Mouse (Mus musculus) heart, postnatal 0 days (tissue): Measurements from ENCODE around the gene Sec14l2. TPM values are rescaled to one million over a fixed set of nuclear protein-coding genes. Genes with fewer than 3 reads are reported as not detected.

Source experiments
- ATAC-seq: fragments of 200-750 bp; cut with Nextera tagmentation; 2 replicates; pipeline ENCODE4 v1.8.0; 2017; ENCODE audit warnings: low read depth, moderate number of reproducible peaks, moderate library complexity; ENCODE audit not compliant: insufficient read depth
- DNase-seq: peaks from one replicate; pipeline ENCODE4 v3.0.0-alpha.2; 2016; ENCODE audit warnings: low spot score
- H3K27ac ChIP-seq: fragments of 300-500 bp; sonication (generic); 2 replicates; pipeline ENCODE4 v1.5.1; 2014; ENCODE audit warnings: low read depth, mild to moderate bottlenecking
- H3K27me3 ChIP-seq: fragments of 300-500 bp; sonication (generic); 2 replicates; pipeline ENCODE4 v1.6.1; 2014; ENCODE audit warnings: low read length, mixed read lengths; ENCODE audit not compliant: control insufficient read depth, insufficient read depth
- H3K36me3 ChIP-seq: fragments of 300-500 bp; sonication (generic); replicated peaks from 2 replicates; pipeline ENCODE4 v1.6.1; 2014; ENCODE audit warnings: low read length, mixed read lengths; ENCODE audit not compliant: control insufficient read depth, insufficient read depth
- H3K4me1 ChIP-seq: fragments of 300-500 bp; sonication (generic); 2 replicates; pipeline ENCODE4 v1.6.1; 2014; ENCODE audit warnings: antibody characterized with exemption; ENCODE audit not compliant: control insufficient read depth, insufficient read depth
- H3K4me2 ChIP-seq: fragments of 300-500 bp; sonication (generic); 2 replicates; pipeline ENCODE4 v1.6.1; 2014; ENCODE audit warnings: low read depth, mild to moderate bottlenecking, low read length, moderate library complexity
- H3K4me3 ChIP-seq: fragments of 300-500 bp; sonication (generic); 2 replicates; pipeline ENCODE4 v1.5.1; 2014; ENCODE audit warnings: low read depth, low read length
- H3K9ac ChIP-seq: fragments of 300-500 bp; sonication (generic); replicated peaks from 2 replicates; pipeline ENCODE4 v1.6.1; 2014; ENCODE audit warnings: low read depth, low read length, mixed read lengths
- H3K9me3 ChIP-seq: fragments of 300-500 bp; sonication (generic); replicated peaks from 2 replicates; pipeline ENCODE4 v1.6.1; 2016; ENCODE audit warnings: low read length; ENCODE audit not compliant: control insufficient read depth
- CTCF ChIP-seq: IDR thresholded peaks from 2 replicates; pipeline ENCODE4 v1.5.1; 2016; ENCODE audit warnings: antibody characterized with exemption, control low read depth, low read depth
- EP300 ChIP-seq: IDR thresholded peaks from 2 replicates; pipeline ENCODE4 v1.6.1; 2016; ENCODE audit warnings: antibody characterized with exemption, low read depth
- WGBS: fragments of 180-500 bp; shearing (Covaris S2); extraction: QIAGEN DNeasy Blood & Tissue Kit; methylation state at CpG from one replicate; pipeline ENCODE4 v1.1.7; 2014; 5-methylcytosine and 5-hydroxymethylcytosine counted together
- polyA plus RNA-seq: library from polyadenylated mRNA; unstranded; fragments of >200 nt; fragmentation: Nextera tagmentation; extraction: Ambion mirVana; gene quantifications from 2 replicates; pipeline ENCODE4 v1.2.1, GENCODE M21; 2015
- total RNA-seq: library from RNA; depleted of rRNA; stranded (reverse); fragments of >200 nt; gene quantifications from 2 replicates; pipeline ENCODE4 v1.2.3, GENCODE M21; 2014; ENCODE audit warnings: low replicate concordance

Gene Sec14l2
- total and polyA plus RNA-seq, 2 experiments from 2014 or later: 0.27 to 0.49 TPM

- TF ChIP-seq CTCF: no peak
- no peak for TF ChIP-seq EP300
- Histone ChIP-seq H3K9me3 (no peaks in the 10 kb centered on the region), H3K36me3 (no peaks in the 10 kb centered on the region), H3K4me3 (no peak overlapping the region), H3K27me3 (no peaks in the 10 kb centered on the region), H3K27ac (no peak overlapping the region), H3K4me1 (no peaks in the 10 kb centered on the region), H3K9ac (no peak overlapping the region), H3K4me2 (no peak overlapping the region)
- DNase-seq: no peak
- ATAC-seq: no peak
- WGBS: 55% methylated on average over 6 of the region's 6 CpGs
Measured at GRCm38 (mm10) chr11:4105444-4105843, 17.8 kb downstream of the Sec14l2 start.

GRCm38 (mm10) chr11:4104989-4105388, 18.2 kb downstream of the Sec14l2 start:
- WGBS: 80% methylated on average over 5 of the region's 5 CpGs
- H3K27me3 ChIP-seq: no peaks in the 10 kb centered on the region
- H3K36me3 ChIP-seq: no peaks in the 10 kb centered on the region
- no peak overlapping the region for H3K4me2 ChIP-seq
- no peak overlapping the region for H3K4me3 ChIP-seq
- H3K27ac ChIP-seq: no peak overlapping the region
- no peak for DNase-seq
- no peaks in the 10 kb centered on the region for H3K4me1 ChIP-seq
- ATAC-seq: no peak
- TF ChIP-seq CTCF: no peak
- no peak overlapping the region for H3K9ac ChIP-seq
- H3K9me3 ChIP-seq: no peaks in the 10 kb centered on the region

GRCm38 (mm10) chr11:4103522-4103921, 19.7 kb downstream of the Sec14l2 start:
- no peak overlapping the region for H3K4me2 ChIP-seq
- 75% methylated on average over 14 of the region's 14 CpGs for WGBS
- ATAC-seq: no peak
- TF ChIP-seq CTCF (no peak), EP300 (no peak)
- H3K4me1 ChIP-seq: no peaks in the 10 kb centered on the region
- no peaks in the 10 kb centered on the region for H3K9me3 ChIP-seq
- H3K4me3 ChIP-seq: no peak overlapping the region
- no peak overlapping the region for H3K27ac ChIP-seq
- no peak overlapping the region for H3K9ac ChIP-seq
- DNase-seq: no peak
- no peaks in the 10 kb centered on the region for H3K27me3 ChIP-seq
- no peaks in the 10 kb centered on the region for H3K36me3 ChIP-seq

GRCm38 (mm10) chr11:4101851-4102250, 21.4 kb downstream of the Sec14l2 start:
- H3K9me3 ChIP-seq: no peaks in the 10 kb centered on the region
- H3K4me2 ChIP-seq: no peak overlapping the region
- WGBS: 61% methylated on average over 5 of the region's 5 CpGs
- H3K36me3 ChIP-seq: no peaks in the 10 kb centered on the region
- no peak for TF ChIP-seq EP300
- no peak for TF ChIP-seq CTCF
- no peak overlapping the region for H3K4me3 ChIP-seq
- no peak overlapping the region for H3K27ac ChIP-seq
- DNase-seq: no peak
- H3K9ac ChIP-seq: no peak overlapping the region
- H3K27me3 ChIP-seq: no peaks in the 10 kb centered on the region
- ATAC-seq: no peak
- peaks cover 5% of the 10 kb centered on the region for H3K4me1 ChIP-seq

GRCm38 (mm10) chr11:4099447-4099846, 23.8 kb downstream of the Sec14l2 start:
- Histone ChIP-seq H3K9me3 (no peaks in the 10 kb centered on the region), H3K27ac (no peak overlapping the region), H3K4me2 (no peak overlapping the region), H3K36me3 (no peaks in the 10 kb centered on the region), H3K27me3 (no peaks in the 10 kb centered on the region), H3K4me1 (peaks cover 12% of the 10 kb centered on the region), H3K4me3 (no peak overlapping the region), H3K9ac (no peak overlapping the region)
- no peak for ATAC-seq
- TF ChIP-seq EP300 (no peak), CTCF (no peak)
- no peak for DNase-seq
- WGBS: 71% methylated on average over 3 of the region's 3 CpGs

GRCm38 (mm10) chr11:4098816-4099215, 24.4 kb downstream of the Sec14l2 start:
- Histone ChIP-seq H3K4me3 (no peak overlapping the region), H3K4me1 (peaks cover 12% of the 10 kb centered on the region), H3K36me3 (no peaks in the 10 kb centered on the region), H3K27me3 (no peaks in the 10 kb centered on the region), H3K4me2 (no peak overlapping the region), H3K9ac (no peak overlapping the region), H3K9me3 (no peaks in the 10 kb centered on the region), H3K27ac (no peak overlapping the region)
- no peak for TF ChIP-seq CTCF
- TF ChIP-seq EP300: no peak
- WGBS: 59% methylated on average over 7 of the region's 7 CpGs
- no peak for ATAC-seq
- no peak for DNase-seq
